Mouse (Mus musculus): Measurements from ENCODE around the gene Kidins220. TPM values are rescaled to one million over a fixed set of nuclear protein-coding genes. Genes with fewer than 3 reads are reported as not detected.

The Kidins220 gene
- polyA plus RNA-seq, 1 experiment from 2014 or later: 131 TPM

DNA sequence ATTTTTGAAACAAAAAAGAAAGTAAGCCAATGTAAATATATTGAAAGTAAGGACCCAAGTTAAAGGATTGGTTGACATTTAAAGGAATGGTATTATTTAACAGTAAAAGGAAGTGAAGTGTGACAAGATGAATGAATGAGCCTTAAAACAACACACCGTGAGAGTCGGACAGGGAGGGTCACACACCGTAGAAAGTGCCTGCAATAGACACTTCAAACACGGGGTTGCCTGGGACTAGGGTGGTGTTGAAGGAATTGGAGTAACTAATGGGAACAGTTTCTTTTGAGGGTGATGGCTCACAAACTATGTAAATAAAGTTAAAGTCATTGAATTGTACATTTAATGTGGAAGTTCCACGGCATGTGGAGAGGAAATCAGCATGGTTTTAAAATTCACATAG lies 74.5 kb downstream of the Kidins220 start:
- DNase-seq (ENCODE audit: low spot score): no peak
- no peak overlapping the region for H3K4me2 ChIP-seq (ENCODE audit: low read length)
- H3K9ac ChIP-seq (ENCODE audit: low read length): no peak overlapping the region
- H3K27me3 ChIP-seq (replicated peaks; ENCODE audit: control insufficient read depth, insufficient read depth, low read length): no peaks in the 10 kb centered on the region
- H3K27ac ChIP-seq (ENCODE audit: low read depth, low read length): no peak overlapping the region
- no peaks in the 10 kb centered on the region for H3K4me1 ChIP-seq (ENCODE audit: control insufficient read depth, insufficient read depth, low read length)
- H3K9me3 ChIP-seq (replicated peaks; ENCODE audit: control insufficient read depth, low read length): no peaks in the 10 kb centered on the region
- ATAC-seq: no peak
- WGBS: 81% methylated on average over 5 of the region's 5 CpGs
- H3K4me3 ChIP-seq (ENCODE audit: low read depth, low read length): no peak overlapping the region
- H3K36me3 ChIP-seq (ENCODE audit: control insufficient read depth, insufficient read depth, low read length): peaks cover 31% of the 10 kb centered on the region

DNA sequence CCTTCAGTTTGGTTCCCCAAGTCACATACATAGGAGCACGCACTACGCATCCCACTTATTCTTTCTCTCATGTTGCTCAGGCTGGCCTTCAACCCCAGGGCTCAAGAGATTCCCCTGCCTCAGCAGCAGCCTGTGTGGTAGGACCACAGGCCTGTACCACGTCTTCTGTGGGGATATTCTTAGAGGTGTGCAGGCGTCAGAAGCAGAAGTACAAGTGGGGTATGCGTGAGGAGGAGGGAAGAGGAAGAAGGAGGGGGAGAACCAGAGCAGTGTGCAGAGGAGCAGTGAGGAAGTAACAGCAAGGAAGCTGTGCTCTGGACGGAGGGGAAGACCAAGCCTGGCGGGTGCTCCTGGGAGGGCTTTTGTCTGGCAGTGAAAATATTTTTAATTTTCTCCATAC lies 79.8 kb downstream of the Kidins220 start:
- Histone ChIP-seq H3K27me3 (replicated peaks; ENCODE audit: control insufficient read depth, insufficient read depth, low read length) (no peaks in the 10 kb centered on the region), H3K27ac (ENCODE audit: low read depth, low read length) (no peak overlapping the region), H3K4me1 (ENCODE audit: control insufficient read depth, insufficient read depth, low read length) (no peaks in the 10 kb centered on the region), H3K4me3 (ENCODE audit: low read depth, low read length) (no peak overlapping the region), H3K9ac (ENCODE audit: low read length) (no peak overlapping the region), H3K9me3 (replicated peaks; ENCODE audit: control insufficient read depth, low read length) (no peaks in the 10 kb centered on the region), H3K4me2 (ENCODE audit: low read length) (no peak overlapping the region), H3K36me3 (ENCODE audit: control insufficient read depth, insufficient read depth, low read length) (peaks cover 74% of the 10 kb centered on the region)
- WGBS: 83% methylated on average over 7 of the region's 7 CpGs
- ATAC-seq (no peak), DNase-seq (ENCODE audit: low spot score) (no peak)

GRCm38 (mm10) chr12:25054963-25055362 lies 80.2 kb downstream of the Kidins220 start:
- no peak overlapping the region for H3K27ac ChIP-seq (ENCODE audit: low read depth, low read length)
- H3K9me3 ChIP-seq (replicated peaks; ENCODE audit: control insufficient read depth, low read length): no peaks in the 10 kb centered on the region
- WGBS: 54% methylated on average over 4 of the region's 4 CpGs
- DNase-seq (ENCODE audit: low spot score) (no peak), ATAC-seq (no peak)
- H3K9ac ChIP-seq (ENCODE audit: low read length): no peak overlapping the region
- no peaks in the 10 kb centered on the region for H3K27me3 ChIP-seq (replicated peaks; ENCODE audit: control insufficient read depth, insufficient read depth, low read length)
- H3K4me3 ChIP-seq (ENCODE audit: low read depth, low read length): no peak overlapping the region
- H3K36me3 ChIP-seq (ENCODE audit: control insufficient read depth, insufficient read depth, low read length): peaks cover 79% of the 10 kb centered on the region
- H3K4me2 ChIP-seq (ENCODE audit: low read length): no peak overlapping the region
- no peaks in the 10 kb centered on the region for H3K4me1 ChIP-seq (ENCODE audit: control insufficient read depth, insufficient read depth, low read length)

DNA sequence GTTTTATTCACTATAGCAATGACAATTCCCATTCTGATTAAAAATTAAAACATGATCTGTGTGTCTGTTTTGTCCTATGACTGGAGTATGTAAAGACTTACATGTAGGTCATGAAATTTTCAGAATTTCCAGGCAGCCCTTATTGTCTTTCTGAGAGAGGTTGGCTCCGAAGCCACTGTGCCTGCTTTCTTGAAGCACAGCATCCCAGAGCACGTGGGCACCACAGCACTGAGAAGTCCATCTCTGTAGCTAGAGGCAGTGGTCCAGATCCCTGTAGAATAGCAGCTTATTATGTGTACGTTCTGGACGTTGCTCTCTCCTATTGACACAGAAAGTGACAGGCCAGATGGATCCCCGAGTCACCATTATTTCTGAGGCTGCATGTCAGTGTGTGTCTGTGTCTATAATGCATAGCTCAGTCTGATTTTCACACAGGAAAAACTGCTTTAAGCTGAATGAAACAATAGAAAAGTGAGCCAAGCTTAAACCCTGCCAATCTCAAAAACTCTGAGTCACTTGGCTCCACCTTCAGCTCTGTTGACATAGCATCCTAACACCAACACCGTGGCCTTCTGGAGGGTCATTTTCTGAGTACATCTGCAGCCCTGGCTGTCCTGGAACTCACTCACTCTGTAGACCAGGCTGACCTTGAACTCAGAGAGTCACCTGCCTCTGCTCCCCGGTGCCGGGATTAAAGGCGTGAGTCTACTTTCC lies 84.9 kb downstream of the Kidins220 start:
- DNase-seq (ENCODE audit: low spot score) (peak; percentile 40), ATAC-seq (peak; percentile 16; the same call in 1 of the 2 replicates)
- Histone ChIP-seq H3K4me1 (ENCODE audit: control insufficient read depth, insufficient read depth, low read length) (no peaks in the 10 kb centered on the region), H3K9me3 (replicated peaks; ENCODE audit: control insufficient read depth, low read length) (no peaks in the 10 kb centered on the region), H3K27me3 (replicated peaks; ENCODE audit: control insufficient read depth, insufficient read depth, low read length) (no peaks in the 10 kb centered on the region), H3K9ac (ENCODE audit: low read length) (no peak overlapping the region), H3K27ac (ENCODE audit: low read depth, low read length) (no peak overlapping the region), H3K4me3 (ENCODE audit: low read depth, low read length) (no peak overlapping the region), H3K36me3 (ENCODE audit: control insufficient read depth, insufficient read depth, low read length) (peaks cover 46% of the 10 kb centered on the region), H3K4me2 (ENCODE audit: low read length) (no peak overlapping the region)
- WGBS: 70% methylated on average over 9 of the region's 9 CpGs

- Histone ChIP-seq H3K9ac (ENCODE audit: low read length) (no peak overlapping the region), H3K36me3 (ENCODE audit: control insufficient read depth, insufficient read depth, low read length) (peaks cover 35% of the 10 kb centered on the region), H3K9me3 (replicated peaks; ENCODE audit: control insufficient read depth, low read length) (no peaks in the 10 kb centered on the region), H3K4me2 (ENCODE audit: low read length) (no peak overlapping the region), H3K27me3 (replicated peaks; ENCODE audit: control insufficient read depth, insufficient read depth, low read length) (no peaks in the 10 kb centered on the region), H3K4me1 (ENCODE audit: control insufficient read depth, insufficient read depth, low read length) (no peaks in the 10 kb centered on the region), H3K27ac (ENCODE audit: low read depth, low read length) (no peak overlapping the region), H3K4me3 (ENCODE audit: low read depth, low read length) (no peak overlapping the region)
- DNase-seq (ENCODE audit: low spot score) (peak; percentile 61), ATAC-seq (peak; percentile 47; the same call in 1 of the 2 replicates)
- whole genome bisulfite sequencing: 42% methylated on average over 7 of the region's 7 CpGs
Measured at GRCm38 (mm10) chr12:25060901-25061300, 86.2 kb downstream of the Kidins220 start.

DNA sequence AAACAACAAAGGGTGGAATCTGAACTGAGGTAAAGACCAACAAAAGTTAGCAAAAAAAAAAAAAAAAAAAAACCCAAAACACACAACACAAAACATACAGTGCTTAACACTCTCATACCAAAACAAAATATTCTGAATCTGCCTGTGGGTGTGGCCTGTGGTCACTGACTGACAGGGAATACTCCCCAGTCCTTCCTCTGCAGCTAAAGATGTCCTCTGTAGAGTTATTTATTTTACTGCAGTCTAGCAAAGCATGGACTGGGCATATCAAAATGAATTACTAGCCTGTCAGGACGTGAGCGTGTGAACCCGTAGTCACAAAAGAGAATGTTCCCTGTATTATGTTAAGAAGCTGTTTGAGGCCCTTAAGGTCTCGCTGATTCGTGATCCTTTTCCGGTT lies 87.5 kb downstream of the Kidins220 start:
- no peak overlapping the region for H3K27ac ChIP-seq (ENCODE audit: low read depth, low read length)
- H3K27me3 ChIP-seq (replicated peaks; ENCODE audit: control insufficient read depth, insufficient read depth, low read length): no peaks in the 10 kb centered on the region
- no peak for ATAC-seq
- H3K4me1 ChIP-seq (ENCODE audit: control insufficient read depth, insufficient read depth, low read length): no peaks in the 10 kb centered on the region
- H3K9me3 ChIP-seq (replicated peaks; ENCODE audit: control insufficient read depth, low read length): no peaks in the 10 kb centered on the region
- H3K4me2 ChIP-seq (ENCODE audit: low read length): no peak overlapping the region
- no peak for DNase-seq (ENCODE audit: low spot score)
- peaks cover 25% of the 10 kb centered on the region for H3K36me3 ChIP-seq (ENCODE audit: control insufficient read depth, insufficient read depth, low read length)
- WGBS: 82% methylated on average over 6 of the region's 6 CpGs
- no peak overlapping the region for H3K9ac ChIP-seq (ENCODE audit: low read length)
- no peak overlapping the region for H3K4me3 ChIP-seq (ENCODE audit: low read depth, low read length)

DNA sequence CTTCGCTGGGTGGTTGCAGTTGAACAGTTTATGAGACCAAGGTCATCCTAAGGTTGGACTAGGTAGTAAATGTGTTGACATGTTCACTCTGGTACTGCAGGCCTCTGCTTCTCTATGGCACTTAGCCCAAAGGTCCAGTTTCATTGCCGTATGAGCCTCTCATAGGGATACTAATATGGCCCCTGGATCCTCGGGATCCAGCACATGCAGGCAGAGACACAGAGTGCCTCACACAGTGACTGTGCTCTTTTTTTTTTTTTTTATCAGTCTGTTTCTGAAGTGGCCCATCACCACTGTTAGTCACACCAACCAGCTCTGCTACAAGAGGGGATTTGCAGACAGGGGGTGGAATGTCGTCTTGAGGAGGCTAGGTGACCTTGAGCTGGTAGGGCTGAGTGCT lies 98.6 kb downstream of the Kidins220 start:
- DNase-seq (ENCODE audit: low spot score): no peak
- Histone ChIP-seq H3K27ac (ENCODE audit: low read depth, low read length) (no peak overlapping the region), H3K9me3 (replicated peaks; ENCODE audit: control insufficient read depth, low read length) (no peaks in the 10 kb centered on the region), H3K4me2 (ENCODE audit: low read length) (no peak overlapping the region), H3K4me1 (ENCODE audit: control insufficient read depth, insufficient read depth, low read length) (no peaks in the 10 kb centered on the region), H3K9ac (ENCODE audit: low read length) (no peak overlapping the region), H3K4me3 (ENCODE audit: low read depth, low read length) (no peak overlapping the region), H3K36me3 (ENCODE audit: control insufficient read depth, insufficient read depth, low read length) (no peaks in the 10 kb centered on the region), H3K27me3 (replicated peaks; ENCODE audit: control insufficient read depth, insufficient read depth, low read length) (no peaks in the 10 kb centered on the region)
- ATAC-seq: no peak
- 81% methylated on average over 4 of the region's 4 CpGs for WGBS

DNA sequence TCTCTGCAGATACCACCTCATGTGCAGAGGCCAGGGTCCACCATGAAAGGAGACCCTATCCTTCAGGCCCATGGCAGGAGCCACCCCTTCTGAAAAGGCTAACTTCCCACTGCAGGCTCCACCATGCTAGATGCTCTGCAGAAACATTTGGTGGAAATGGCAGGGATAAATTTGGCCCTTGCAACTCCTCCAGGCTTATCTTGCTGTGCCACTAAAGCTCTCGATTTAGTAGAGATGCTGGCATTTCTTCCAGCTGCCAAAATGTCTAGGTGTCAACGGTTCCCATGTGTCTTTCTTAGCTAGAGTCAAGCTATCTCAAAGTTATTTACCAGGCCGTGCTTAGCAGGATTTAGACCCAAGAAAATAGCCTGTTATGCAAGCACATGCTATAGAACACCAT lies 99.6 kb downstream of the Kidins220 start:
- DNase-seq (ENCODE audit: low spot score): no peak
- H3K4me1 ChIP-seq (ENCODE audit: control insufficient read depth, insufficient read depth, low read length): no peaks in the 10 kb centered on the region
- ATAC-seq: no peak
- 91% methylated on average over 3 of the region's 3 CpGs for WGBS
- H3K9ac ChIP-seq (ENCODE audit: low read length): no peak overlapping the region
- no peaks in the 10 kb centered on the region for H3K9me3 ChIP-seq (replicated peaks; ENCODE audit: control insufficient read depth, low read length)
- no peaks in the 10 kb centered on the region for H3K27me3 ChIP-seq (replicated peaks; ENCODE audit: control insufficient read depth, insufficient read depth, low read length)
- H3K4me2 ChIP-seq (ENCODE audit: low read length): no peak overlapping the region
- no peak overlapping the region for H3K4me3 ChIP-seq (ENCODE audit: low read depth, low read length)
- no peak overlapping the region for H3K27ac ChIP-seq (ENCODE audit: low read depth, low read length)
- no peaks in the 10 kb centered on the region for H3K36me3 ChIP-seq (ENCODE audit: control insufficient read depth, insufficient read depth, low read length)

- Histone ChIP-seq H3K9me3 (replicated peaks; ENCODE audit: control insufficient read depth, low read length) (no peaks in the 10 kb centered on the region), H3K36me3 (ENCODE audit: control insufficient read depth, insufficient read depth, low read length) (no peaks in the 10 kb centered on the region), H3K27ac (ENCODE audit: low read depth, low read length) (no peak overlapping the region), H3K27me3 (replicated peaks; ENCODE audit: control insufficient read depth, insufficient read depth, low read length) (no peaks in the 10 kb centered on the region), H3K4me1 (ENCODE audit: control insufficient read depth, insufficient read depth, low read length) (0 out of 2 replicates have a peak, but pooled peaks cover 2% of the 10 kb centered on the region), H3K4me2 (ENCODE audit: low read length) (no peak overlapping the region), H3K4me3 (ENCODE audit: low read depth, low read length) (no peak overlapping the region), H3K9ac (ENCODE audit: low read length) (no peak overlapping the region)
- DNase-seq (ENCODE audit: low spot score): peak; percentile 31
- ATAC-seq: 0 out of 2 replicates have a peak, but pooled peaks have one; percentile 12
- WGBS: 27% methylated on average over 26 of the region's 26 CpGs
Measured at GRCm38 (mm10) chr12:25083260-25084178, 108.8 kb downstream of the Kidins220 start.
